Mouse (Mus musculus): Measurements from ENCODE around the gene 2900011O08Rik. TPM values are rescaled to one million over a fixed set of nuclear protein-coding genes. Genes with fewer than 3 reads are reported as not detected.
"Not testable (repeated sequence)": the region's sequence is repeated elsewhere in the genome, so short reads cannot be mapped to it uniquely, and the experiment has no call there.

Gene 2900011O08Rik
- total RNA-seq, 2 experiments from 2014 or later, result not detected

DNA sequence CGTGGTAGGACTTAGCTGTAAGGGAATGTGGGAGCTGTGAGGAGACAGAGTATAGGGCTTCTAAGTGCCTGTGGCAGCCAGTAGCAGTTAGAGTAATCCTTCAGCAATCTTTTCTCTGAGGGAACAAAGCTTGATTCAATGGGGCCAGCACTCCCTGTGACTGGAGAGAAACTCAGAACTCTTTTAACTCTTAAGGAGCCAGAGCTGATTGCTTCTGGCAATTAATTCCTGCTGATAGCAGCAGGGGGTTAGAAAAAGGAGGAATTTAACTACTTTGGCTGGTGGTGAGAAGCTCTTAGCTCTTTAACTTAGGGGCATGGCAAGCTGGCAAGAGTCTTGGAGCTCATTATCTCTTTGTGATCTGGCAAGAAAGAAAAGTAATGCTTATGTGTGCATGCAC is 72.1 kb downstream of the 2900011O08Rik start:
- intact Hi-C loops (cut with DNase I), result no loop called here

DNA sequence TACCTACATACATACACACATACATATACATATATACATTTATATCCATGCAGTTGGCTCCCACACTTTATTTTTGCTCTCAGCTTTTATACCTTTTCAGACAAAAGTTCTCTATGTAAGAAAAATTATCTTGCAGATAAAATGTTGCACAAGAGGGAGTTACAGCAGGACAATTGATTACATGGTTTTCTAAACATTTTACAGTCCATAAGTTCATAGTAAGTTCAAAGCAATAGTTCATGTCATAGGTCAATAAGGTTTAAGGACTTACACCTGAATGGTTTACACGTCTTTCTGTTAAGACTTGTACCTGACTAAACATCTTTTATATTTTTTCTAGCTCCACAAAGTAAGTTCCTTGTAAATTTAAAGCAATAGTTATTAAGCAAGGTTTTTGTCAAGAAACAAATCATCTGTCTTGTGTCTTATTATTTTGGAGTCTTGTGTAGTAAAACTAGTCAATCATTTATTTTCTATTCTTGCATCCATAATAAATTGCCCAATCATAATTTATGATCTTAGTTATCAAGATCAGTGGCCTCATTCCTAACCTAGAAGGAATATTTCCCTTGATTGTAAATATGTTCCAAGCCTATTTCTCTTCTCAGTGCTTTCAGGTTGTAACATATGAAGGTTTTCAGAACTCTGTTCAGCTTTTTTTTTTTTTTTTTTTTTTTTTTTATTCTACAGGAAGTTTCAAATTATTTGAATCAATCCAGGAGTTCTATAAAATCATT is 72.9 kb downstream of the 2900011O08Rik start:
- no peak for DNase-seq
- intact Hi-C loops (cut with DNase I), result no loop called here

More for the DNA sequence above, 72.1 kb downstream of the 2900011O08Rik start:
- no peak for DNase-seq

DNA sequence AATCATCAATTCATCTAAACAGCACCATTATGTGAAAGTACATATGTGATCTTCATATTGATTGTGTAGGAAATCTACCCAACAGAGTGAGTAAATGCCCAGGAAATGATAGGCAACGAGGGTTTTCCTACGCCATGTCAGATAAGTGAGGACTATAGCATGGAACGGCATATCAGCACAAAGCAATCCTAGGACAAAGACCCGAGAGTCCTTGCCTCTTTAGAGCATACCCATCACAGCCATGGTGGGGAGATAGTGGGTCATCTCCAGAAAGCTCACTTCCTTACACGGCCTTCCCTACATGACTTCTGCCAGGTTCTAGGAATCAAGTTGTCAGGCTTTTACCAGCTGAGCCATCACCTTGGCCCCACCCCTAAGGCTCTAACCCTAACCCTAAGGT is 73.5 kb downstream of the 2900011O08Rik start:
- intact Hi-C loops (cut with DNase I), result no loop called here
- no peak for DNase-seq

DNA sequence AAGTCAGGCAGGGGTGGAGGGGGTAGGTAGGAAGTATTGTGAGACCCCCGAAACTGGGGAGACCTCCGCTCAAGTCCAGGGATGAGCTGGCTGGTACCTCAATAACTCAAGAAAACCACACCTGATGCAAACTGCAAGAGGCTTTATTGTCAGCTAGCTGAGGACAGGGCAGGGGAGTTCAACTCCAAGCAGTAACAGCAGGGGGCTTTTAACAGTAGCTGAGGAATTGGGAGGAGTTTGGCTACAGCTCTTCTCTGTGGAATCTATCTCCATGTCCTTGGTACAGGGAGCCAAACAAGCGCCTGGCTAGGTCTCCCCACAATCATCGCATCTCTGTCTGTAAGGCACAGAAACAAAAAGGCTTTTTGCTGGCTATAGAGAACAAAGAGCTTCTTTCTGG is 80.2 kb downstream of the 2900011O08Rik start:
- DNase-seq; intact Hi-C loops (cut with DNase I): not testable (repeated sequence)

DNA sequence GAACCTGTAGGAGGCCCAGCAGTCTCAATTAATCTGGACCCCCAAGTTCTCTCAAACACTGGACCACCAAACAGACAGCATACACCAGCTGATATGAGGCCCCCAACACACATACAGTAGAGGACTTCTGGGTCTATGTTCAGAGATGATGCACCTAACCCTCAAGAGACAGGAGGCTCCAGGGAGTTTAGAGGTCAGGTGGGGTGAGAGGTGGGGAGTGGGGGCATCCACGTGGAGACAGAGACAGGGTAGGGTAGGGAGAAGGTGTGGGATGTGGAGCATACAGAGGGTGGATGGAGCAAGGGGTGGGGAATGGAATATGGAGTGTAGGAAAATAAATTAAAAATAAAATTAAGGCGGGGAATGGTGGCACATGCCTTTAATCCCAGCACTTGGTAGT is 82.3 kb downstream of the 2900011O08Rik start:
- DNase-seq; intact Hi-C loops (cut with DNase I): not testable (repeated sequence)

DNA sequence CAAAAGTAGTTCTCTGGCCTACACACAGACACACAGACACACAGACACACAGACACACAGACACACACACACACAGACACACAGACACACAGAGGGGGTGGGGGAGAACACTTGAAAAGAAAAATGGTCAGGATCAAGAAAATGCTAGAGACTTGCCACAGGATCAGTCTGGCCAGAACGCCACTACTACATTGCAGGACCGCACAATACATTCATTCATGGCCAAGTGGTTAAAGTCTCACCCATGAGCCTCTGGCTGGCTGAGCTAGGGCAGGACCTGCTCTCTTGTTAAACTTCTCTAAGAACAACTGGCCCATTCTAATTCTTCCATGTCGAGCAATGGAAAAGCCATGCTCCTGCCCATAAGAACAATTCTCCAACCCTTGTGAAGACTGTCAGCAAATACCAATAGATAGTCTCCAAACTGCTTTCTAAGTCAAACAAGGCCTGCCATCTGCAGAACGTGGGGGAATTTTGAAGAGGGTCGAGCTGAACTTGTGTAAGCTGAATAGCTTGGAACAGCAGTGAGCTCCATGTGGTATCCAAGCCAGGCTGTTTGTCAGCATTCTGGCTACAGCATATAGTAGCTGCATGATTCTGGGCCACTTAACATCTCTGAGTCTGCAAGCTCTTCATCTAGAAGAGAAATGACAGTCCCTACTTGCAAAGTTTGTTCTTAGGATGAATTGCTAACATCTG is 84.2 kb downstream of the 2900011O08Rik start:
- DNase-seq, result no peak
- intact Hi-C loops (cut with DNase I), result no loop called here

DNA sequence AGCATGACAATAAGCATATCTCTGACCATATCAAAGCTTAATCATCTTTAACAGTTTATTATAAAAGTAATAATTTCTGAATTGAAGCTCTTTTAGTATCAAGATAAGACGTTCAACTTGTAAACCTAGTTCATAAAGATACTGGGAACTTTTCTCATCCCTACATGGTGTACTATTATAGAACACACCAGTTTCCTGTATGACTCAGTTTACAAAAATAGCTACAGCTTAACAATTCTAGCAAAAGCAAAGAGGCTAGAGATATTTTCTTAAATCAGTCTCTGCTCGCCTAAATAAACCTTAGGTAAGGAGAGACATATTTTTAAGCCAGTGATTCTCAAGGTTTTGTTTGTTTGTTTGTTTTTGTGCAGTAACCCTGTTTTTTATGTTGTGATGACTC is 96.5 kb downstream of the 2900011O08Rik start:
- no peak for DNase-seq
- intact Hi-C loops (cut with DNase I), result no loop called here

DNA sequence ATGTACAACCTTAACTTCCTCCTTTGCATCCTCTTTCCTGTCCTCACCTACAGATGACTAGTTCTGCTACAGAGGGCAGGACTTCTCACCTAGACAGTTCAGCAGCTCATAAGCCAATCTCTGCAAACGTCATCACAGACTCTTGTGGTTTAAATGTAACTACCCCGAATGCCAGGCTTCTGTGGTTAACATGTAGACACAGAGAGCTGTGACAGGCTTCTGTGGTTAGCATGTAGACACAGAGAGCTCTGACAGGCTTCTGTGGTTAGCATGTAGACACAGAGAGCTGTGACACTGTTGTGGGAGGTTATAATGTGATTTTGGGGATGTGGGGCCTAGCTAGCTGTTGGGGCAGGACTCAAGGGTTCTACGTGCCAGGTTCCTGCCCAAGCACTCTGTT is 101.8 kb downstream of the 2900011O08Rik start:
- intact Hi-C loops (cut with DNase I), result no loop called here
- no peak for DNase-seq

DNA sequence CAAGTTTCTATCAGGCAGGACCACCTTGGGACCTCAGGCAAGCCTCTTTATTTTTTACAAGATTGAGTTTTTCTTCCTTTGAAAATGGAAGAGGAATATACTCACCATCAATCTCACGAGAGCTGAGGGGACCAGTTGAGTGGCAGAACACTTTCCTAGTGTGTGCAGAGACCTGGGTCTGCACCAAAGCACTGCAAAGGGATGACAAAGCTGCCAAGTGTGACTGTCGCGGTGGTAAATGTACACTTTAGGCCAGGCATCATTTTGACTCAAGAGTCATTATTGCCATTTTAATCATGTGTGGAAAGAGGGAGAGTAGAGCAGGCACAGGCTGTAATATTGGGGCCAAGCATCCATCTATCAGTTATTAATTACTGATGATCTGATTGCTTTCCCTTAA is 102.9 kb downstream of the 2900011O08Rik start:
- no peak for DNase-seq
- intact Hi-C loops (cut with DNase I), result no loop called here

DNA sequence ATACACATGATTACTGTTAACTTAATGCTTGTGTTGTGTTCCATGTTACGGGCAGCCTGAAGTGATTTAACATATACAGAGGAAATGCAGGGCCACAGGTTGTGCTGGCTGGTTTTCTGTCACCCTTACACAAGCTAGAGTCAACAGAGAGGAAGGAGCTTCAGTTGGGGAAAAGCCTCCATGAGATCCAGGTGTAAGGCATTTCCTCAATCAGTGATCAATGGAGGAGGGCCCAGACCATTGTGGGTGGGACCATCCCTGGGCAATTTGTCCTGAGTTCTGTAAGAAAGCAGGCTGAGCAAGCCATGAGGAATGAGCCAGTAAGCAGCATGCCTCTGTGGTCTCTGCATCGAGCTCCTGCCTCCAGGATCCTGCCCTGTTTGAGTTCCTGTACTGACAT is 105.4 kb downstream of the 2900011O08Rik start:
- intact Hi-C loops (cut with DNase I), result no loop called here

DNA sequence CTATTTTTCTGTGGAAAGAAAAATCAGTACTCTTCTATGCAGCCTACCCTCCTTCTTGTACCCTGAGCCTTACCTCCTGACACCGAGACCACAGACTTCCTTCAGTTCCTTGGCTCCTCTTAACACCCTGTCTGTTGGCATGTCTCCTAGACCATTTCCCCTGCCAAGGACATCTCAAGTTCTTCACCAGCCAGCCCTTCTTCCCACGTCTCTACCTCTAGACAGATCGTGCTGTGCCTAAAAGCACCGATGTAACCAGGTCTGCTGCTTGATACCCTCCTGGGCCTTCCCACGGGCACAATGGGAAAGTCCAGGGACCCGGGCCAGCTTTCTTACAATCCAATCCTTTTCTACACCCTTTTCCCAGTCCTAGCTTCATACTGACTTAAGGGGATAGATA is 119.5 kb downstream of the 2900011O08Rik start:
- intact Hi-C loops (cut with DNase I), result no loop called here
- no peak for DNase-seq

More for the DNA sequence above, 105.4 kb downstream of the 2900011O08Rik start:
- DNase-seq, result no peak

DNA sequence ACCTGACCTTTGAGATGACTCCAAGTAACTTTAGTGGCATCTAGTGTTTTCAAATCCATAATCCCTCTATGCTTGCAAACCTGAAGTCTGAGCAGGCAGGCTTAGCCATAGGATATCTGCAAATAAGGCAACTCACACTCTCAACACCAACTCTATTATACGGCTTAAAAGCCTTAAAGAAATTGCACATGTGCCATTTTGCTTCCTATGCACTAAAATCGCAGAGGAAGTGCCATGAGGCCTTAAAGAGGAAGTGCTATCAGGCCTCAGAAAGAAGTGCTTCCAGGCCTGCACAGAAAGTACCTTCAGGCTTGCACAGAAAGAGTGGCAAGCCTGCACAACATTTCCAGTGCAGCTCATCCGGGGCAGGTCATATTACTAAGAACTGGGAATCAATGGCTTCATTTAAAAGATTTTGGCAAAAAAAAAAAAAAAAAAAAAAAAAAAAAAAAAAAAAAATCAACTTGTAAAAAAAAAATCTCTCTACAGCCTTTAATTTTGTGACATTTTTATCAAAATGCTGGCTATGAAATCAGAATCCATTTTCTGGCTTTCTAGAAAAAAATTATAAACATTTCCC is 123.3 kb downstream of the 2900011O08Rik start:
- intact Hi-C loops (cut with DNase I), result no loop called here

DNA sequence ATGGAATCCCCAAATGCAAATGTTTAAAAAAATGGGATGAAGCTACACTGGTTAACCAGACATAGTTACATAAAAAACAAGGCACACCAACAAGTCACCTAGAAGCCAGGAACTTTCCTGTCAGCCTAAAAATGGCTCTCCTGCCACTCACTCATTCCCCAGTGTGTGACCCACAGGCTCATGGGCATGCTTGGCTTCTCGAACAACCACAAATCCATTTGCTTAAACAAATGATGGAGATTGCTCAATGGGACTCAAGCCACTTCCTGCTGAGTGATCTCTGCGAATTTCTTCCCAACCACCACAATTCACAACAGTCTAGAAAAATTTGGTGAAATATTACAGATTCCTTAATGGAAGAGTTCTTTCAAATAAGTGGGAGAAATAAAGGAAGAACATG is 124.5 kb downstream of the 2900011O08Rik start:
- intact Hi-C loops (cut with DNase I), result no loop called here
- no peak for DNase-seq

More for the DNA sequence above, 123.3 kb downstream of the 2900011O08Rik start:
- DNase-seq, result no peak

DNA sequence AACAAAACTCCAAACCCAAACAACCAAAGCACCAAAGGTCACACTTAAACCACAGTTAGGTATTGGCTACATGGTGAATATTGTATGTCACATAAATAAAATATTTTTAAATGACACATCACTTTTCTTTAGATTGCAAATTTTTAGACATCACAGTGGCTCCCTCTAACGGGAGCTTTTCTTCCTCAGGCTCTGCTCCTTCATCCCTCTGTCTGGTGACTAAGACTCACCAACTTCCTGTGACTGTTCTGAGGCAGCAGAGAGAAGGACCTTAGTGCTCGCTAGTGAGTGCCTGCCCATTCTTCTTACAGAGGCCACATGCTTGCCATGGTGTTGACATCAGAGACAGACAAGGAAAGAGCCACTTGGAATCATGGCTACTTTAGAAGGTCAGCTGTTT is 125.7 kb downstream of the 2900011O08Rik start:
- DNase-seq, result no peak
- intact Hi-C loops (cut with DNase I), result no loop called here

DNA sequence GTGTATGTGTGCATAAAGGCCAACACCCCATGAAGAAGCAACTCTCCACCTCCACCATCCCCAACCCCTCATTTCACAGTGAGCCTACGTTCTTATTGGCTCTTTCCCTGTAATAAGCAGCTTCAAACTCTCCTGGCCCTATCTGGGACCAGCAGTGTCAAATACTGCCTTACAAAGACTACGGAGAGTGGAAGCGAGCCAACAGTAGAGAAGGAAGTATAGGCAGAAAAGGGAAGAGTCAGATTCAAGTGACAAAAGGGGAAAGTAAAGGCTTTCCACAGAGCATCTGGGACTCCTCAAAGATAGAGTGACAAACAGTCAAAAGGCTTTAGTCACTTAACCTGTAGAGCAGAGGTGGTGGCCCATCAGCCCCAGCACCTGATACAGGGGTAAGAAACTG is 126.3 kb downstream of the 2900011O08Rik start:
- DNase-seq, result no peak
- intact Hi-C loops (cut with DNase I), result no loop called here

DNA sequence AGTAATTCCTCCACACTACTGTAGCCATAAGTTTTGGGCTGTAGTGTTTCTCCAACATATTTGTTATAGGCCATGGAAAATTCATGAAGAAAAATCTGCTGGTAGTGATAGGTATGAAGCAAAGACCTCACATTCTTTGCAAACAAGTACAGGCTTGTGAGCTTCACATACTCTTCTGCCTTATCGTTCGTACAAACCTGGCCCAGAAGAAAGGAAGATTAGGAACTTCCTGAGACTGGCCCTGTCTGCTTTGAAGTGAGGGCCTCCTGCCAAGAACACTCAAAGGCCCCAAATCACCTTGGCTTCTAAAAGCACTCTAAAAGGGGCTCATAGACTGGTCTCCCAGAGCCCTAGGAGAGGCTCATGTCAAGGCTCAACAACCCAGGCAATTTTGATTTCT is 130.9 kb downstream of the 2900011O08Rik start:
- intact Hi-C loops (cut with DNase I), result no loop called here
- no peak for DNase-seq

DNA sequence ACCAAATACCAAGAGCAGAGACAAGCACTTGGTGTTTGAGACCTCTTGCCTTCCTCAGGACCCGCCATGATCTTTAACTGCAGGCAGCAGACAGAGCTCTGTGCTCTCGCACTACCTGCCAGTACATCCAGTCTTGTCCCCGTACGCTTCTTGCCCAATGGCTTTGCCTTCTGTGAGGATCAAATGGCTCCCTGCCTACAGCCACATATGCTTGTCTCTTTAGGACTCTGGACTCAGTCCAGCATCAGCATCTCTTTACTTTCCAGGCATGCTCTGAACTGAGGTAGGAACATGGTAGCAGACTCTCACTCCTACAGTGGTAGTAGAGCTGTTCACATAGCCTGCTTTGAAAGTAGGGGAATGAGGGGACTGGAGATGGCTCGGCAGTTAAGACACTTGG is 134.5 kb downstream of the 2900011O08Rik start:
- no peak for DNase-seq
- intact Hi-C loops (cut with DNase I), result loop anchor here (10.0 kb wide), 1 partner anchor 216 kb away; the partner anchor contains the start of genes Mpv17l and Pdxdc1

DNA sequence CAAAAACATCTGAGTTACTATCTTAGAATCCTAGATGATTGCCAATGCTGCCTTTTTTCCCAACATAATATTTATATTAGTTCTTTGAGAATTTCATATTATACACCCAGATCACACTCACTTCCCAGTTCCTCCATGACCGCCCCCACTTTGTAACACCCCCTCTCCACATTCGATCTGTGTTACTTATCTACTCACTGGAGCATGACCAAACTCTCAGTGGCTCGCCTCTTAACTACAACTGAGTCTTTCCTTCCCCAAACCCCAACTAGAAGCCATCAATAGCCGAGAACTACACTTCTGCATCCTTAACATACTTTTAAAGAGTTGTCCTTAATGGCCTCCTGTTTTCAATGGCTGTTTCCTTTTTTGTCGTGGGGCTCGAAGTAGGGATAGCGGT is 135.2 kb downstream of the 2900011O08Rik start:
- DNase-seq, result no peak
- intact Hi-C loops (cut with DNase I), result loop anchor here (10.0 kb wide), 1 partner anchor 217 kb away; the partner anchor contains the start of genes Mpv17l and Pdxdc1

DNA sequence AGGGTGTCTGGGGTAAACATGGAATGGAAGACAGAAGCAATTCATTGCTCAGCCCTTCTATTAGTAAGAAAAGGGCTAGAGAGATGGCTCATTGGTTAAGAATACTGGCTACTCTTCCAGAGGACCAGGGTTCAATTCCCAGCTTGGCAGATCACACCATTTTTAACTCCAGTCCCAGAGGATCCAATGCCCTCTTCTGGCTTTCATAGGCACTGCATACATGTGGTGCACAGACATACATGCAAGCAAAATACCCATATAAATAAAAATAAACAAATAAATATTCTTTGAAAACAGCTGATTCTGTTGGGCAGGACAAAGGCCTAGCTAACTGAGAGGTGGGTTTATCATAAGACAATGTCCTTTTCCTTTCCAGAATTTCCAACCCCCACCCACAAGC is 136.2 kb downstream of the 2900011O08Rik start:
- no peak for DNase-seq
- intact Hi-C loops (cut with DNase I), result loop anchor here (10.0 kb wide), 1 partner anchor 218 kb away; the partner anchor contains the start of genes Mpv17l and Pdxdc1

DNA sequence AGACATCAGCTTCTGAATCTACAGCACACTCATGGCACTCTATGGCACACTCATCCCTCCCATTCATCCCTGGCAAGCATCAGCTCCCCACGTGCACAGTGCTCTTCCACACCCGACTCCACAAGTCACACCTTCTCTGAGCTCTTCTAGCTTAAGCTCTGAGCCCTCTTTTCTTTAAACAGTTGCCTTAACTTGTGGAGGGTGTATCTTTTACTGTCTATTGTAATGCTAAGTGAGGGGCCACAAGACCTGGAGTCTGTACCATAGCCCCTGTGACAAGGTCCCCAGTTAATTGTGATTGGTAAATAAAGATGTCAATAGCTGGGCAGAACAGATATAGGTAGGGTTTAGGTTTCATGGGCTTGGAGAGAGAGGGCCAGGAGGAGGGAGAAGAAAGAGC is 137.5 kb downstream of the 2900011O08Rik start:
- DNase-seq, result no peak
- intact Hi-C loops (cut with DNase I), result loop anchor here (10.0 kb wide), 1 partner anchor 219 kb away; the partner anchor contains the start of genes Mpv17l and Pdxdc1

DNA sequence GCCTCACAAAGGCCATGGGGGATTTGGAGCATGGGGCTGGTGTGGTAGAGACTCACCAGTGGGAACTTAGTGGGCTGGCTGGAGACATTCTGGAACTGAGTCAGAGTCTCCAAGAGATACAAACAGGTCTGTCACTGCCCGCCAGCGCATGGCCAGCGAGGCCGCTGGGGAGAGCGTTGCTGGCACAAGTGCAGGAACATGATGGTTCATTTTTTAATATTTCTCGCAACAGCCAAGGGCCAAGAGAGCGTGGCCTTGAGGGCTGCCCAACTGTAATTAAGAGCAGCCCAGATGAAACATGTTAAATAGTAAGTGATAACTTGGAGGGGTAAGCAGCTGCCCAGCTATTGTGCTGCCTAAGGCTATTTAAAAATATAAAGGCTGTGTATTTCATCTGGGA is 138.3 kb downstream of the 2900011O08Rik start:
- intact Hi-C loops (cut with DNase I), result loop anchor here (10.0 kb wide), 1 partner anchor 220 kb away; the partner anchor contains the start of genes Mpv17l and Pdxdc1
- DNase-seq, result no peak
